Mouse (Mus musculus): ENCODE data around the gene Ube2r2. TPM values are rescaled to one million over a fixed set of nuclear protein-coding genes. Genes with fewer than 3 reads are reported as not detected.

Gene Ube2r2
- polyA plus RNA-seq, 1 experiment: 28.5 TPM

GRCm38 (mm10) chr4:41133529-41134291 is 1.8 kb upstream of the Ube2r2 start:
- TF ChIP-seq CTCF (IDR thresholded peaks at IDR 0.05; ENCODE audit: extremely low read depth, insufficient read depth, insufficient read length, insufficient replicate concordance) (no peak), POLR2A (IDR thresholded peaks at IDR 0.05; ENCODE audit: low read depth, low read length) (no peak)
- Histone ChIP-seq H3K36me3 (ENCODE audit: control insufficient read depth, insufficient read depth, low read length) (no peaks in the 10 kb centered on the region), H3K27me3 (ENCODE audit: control insufficient read depth, insufficient read depth, low read length) (no peaks in the 10 kb centered on the region), H3K27ac (ENCODE audit: insufficient read depth, low read length) (no peak overlapping the region), H3K4me1 (ENCODE audit: control insufficient read depth, insufficient read depth, insufficient read length) (peaks cover 2% of the 10 kb centered on the region; the same call in 1 of the 2 replicates), H3K4me3 (ENCODE audit: extremely low read depth, insufficient read depth, insufficient read length) (no peak overlapping the region)
- 83% methylated on average over 6 of the region's 6 CpGs for WGBS
- no peak for DNase-seq (ENCODE audit: low read depth in 1 of 2, low spot score in 2 of 2)

GRCm38 (mm10) chr4:41134935-41135710 is 420 bp upstream of the Ube2r2 start:
- DNase-seq (ENCODE audit: low read depth in 1 of 2, low spot score in 2 of 2): peak; percentile 57 to 66
- Histone ChIP-seq H3K27me3 (ENCODE audit: control insufficient read depth, insufficient read depth, low read length) (no peaks in the 10 kb centered on the region), H3K4me3 (ENCODE audit: extremely low read depth, insufficient read depth, insufficient read length) (peak overlapping the region; percentile 98), H3K27ac (ENCODE audit: insufficient read depth, low read length) (peak overlapping the region; percentile 92), H3K4me1 (ENCODE audit: control insufficient read depth, insufficient read depth, insufficient read length) (peaks cover 8% of the 10 kb centered on the region; the same call in 1 of the 2 replicates), H3K36me3 (ENCODE audit: control insufficient read depth, insufficient read depth, low read length) (no peaks in the 10 kb centered on the region)
- WGBS: 2% methylated on average over 37 of the region's 70 CpGs
- TF ChIP-seq POLR2A (IDR thresholded peaks at IDR 0.05; ENCODE audit: low read depth, low read length) (no peak; the same call in 1 of the 2 replicates), CTCF (IDR thresholded peaks at IDR 0.05; ENCODE audit: extremely low read depth, insufficient read depth, insufficient read length, insufficient replicate concordance) (no peak)

- DNase-seq (ENCODE audit: low read depth in 1 of 2, low spot score in 2 of 2): no peak
- no peaks in the 10 kb centered on the region for H3K27me3 ChIP-seq (ENCODE audit: control insufficient read depth, insufficient read depth, low read length)
- WGBS: 0% methylated on average over 4 of the region's 4 CpGs
- H3K4me1 ChIP-seq (ENCODE audit: control insufficient read depth, insufficient read depth, insufficient read length): peaks cover 9% of the 10 kb centered on the region; the same call in 1 of the 2 replicates
- H3K36me3 ChIP-seq (ENCODE audit: control insufficient read depth, insufficient read depth, low read length): no peaks in the 10 kb centered on the region
- H3K4me3 ChIP-seq (ENCODE audit: extremely low read depth, insufficient read depth, insufficient read length): peak overlapping the region; percentile 98
- TF ChIP-seq POLR2A (IDR thresholded peaks at IDR 0.05; ENCODE audit: low read depth, low read length) (no peak), CTCF (IDR thresholded peaks at IDR 0.05; ENCODE audit: extremely low read depth, insufficient read depth, insufficient read length, insufficient replicate concordance) (no peak)
- peak overlapping the region; percentile 92 for H3K27ac ChIP-seq (ENCODE audit: insufficient read depth, low read length)
Measured at GRCm38 (mm10) chr4:41136454-41136805, 887 bp downstream of the Ube2r2 start.

GRCm38 (mm10) chr4:41136811-41137210 is 1.3 kb downstream of the Ube2r2 start:
- no peak for TF ChIP-seq CTCF (IDR thresholded peaks at IDR 0.05; ENCODE audit: extremely low read depth, insufficient read depth, insufficient read length, insufficient replicate concordance)
- no peak for TF ChIP-seq POLR2A (IDR thresholded peaks at IDR 0.05; ENCODE audit: low read depth, low read length)
- 1% methylated on average over 8 of the region's 8 CpGs for WGBS
- Histone ChIP-seq H3K27ac (ENCODE audit: insufficient read depth, low read length) (peak overlapping the region; percentile 92), H3K27me3 (ENCODE audit: control insufficient read depth, insufficient read depth, low read length) (no peaks in the 10 kb centered on the region), H3K36me3 (ENCODE audit: control insufficient read depth, insufficient read depth, low read length) (no peaks in the 10 kb centered on the region), H3K4me1 (ENCODE audit: control insufficient read depth, insufficient read depth, insufficient read length) (peaks cover 9% of the 10 kb centered on the region; the same call in 1 of the 2 replicates), H3K4me3 (ENCODE audit: extremely low read depth, insufficient read depth, insufficient read length) (peak overlapping the region; percentile 98)
- no peak for DNase-seq (ENCODE audit: low read depth in 1 of 2, low spot score in 2 of 2)

GRCm38 (mm10) chr4:41140174-41140875 is 4.8 kb downstream of the Ube2r2 start:
- H3K27me3 ChIP-seq (ENCODE audit: control insufficient read depth, insufficient read depth, low read length): no peaks in the 10 kb centered on the region
- TF ChIP-seq POLR2A (IDR thresholded peaks at IDR 0.05; ENCODE audit: low read depth, low read length) (no peak), CTCF (IDR thresholded peaks at IDR 0.05; ENCODE audit: extremely low read depth, insufficient read depth, insufficient read length, insufficient replicate concordance) (no peak)
- 87% methylated on average over 6 of the region's 6 CpGs for WGBS
- H3K4me1 ChIP-seq (ENCODE audit: control insufficient read depth, insufficient read depth, insufficient read length): peaks cover 12% of the 10 kb centered on the region; the same call in 1 of the 2 replicates
- peak overlapping the region; percentile 10 for H3K27ac ChIP-seq (ENCODE audit: insufficient read depth, low read length)
- H3K4me3 ChIP-seq (ENCODE audit: extremely low read depth, insufficient read depth, insufficient read length): no peak overlapping the region
- no peaks in the 10 kb centered on the region; the same call in 1 of the 2 replicates for H3K36me3 ChIP-seq (ENCODE audit: control insufficient read depth, insufficient read depth, low read length)
- DNase-seq (ENCODE audit: low read depth in 1 of 2, low spot score in 2 of 2): no peak

- TF ChIP-seq POLR2A (IDR thresholded peaks at IDR 0.05; ENCODE audit: low read depth, low read length) (no peak), CTCF (IDR thresholded peaks at IDR 0.05; ENCODE audit: extremely low read depth, insufficient read depth, insufficient read length, insufficient replicate concordance) (no peak)
- WGBS: 83% methylated on average over 2 of the region's 2 CpGs
- no peaks in the 10 kb centered on the region for H3K27me3 ChIP-seq (ENCODE audit: control insufficient read depth, insufficient read depth, low read length)
- no peaks in the 10 kb centered on the region; the same call in 1 of the 2 replicates for H3K36me3 ChIP-seq (ENCODE audit: control insufficient read depth, insufficient read depth, low read length)
- H3K4me3 ChIP-seq (ENCODE audit: extremely low read depth, insufficient read depth, insufficient read length): no peak overlapping the region
- DNase-seq (ENCODE audit: low read depth in 1 of 2, low spot score in 2 of 2): no peak
- no peak overlapping the region for H3K27ac ChIP-seq (ENCODE audit: insufficient read depth, low read length)
- peaks cover 12% of the 10 kb centered on the region; the same call in 1 of the 2 replicates for H3K4me1 ChIP-seq (ENCODE audit: control insufficient read depth, insufficient read depth, insufficient read length)
Measured at GRCm38 (mm10) chr4:41142601-41143000, 7.1 kb downstream of the Ube2r2 start.
